Comparison of ENCODE assay signal across 7 mouse cellular contexts in genomic region chr7:80889021-80889511, GRCm38 (mm10). TPM values are rescaled to one million over a fixed set of nuclear protein-coding genes. Genes with fewer than 3 reads are reported as not detected.
DNase-seq lines count a peak whose midpoint lies in the region; ATAC-seq and TF ChIP-seq lines count a peak whose summit lies in the region.

No protein-coding gene starts in this region.

- peak overlapping the region; percentile 76 for H3K27ac ChIP-seq in forebrain, embryonic 16.5 days (ENCODE audit: low read length)
- H3K27ac ChIP-seq in hindbrain, embryonic 13.5 days, result peak overlapping the region; percentile 84
- H3K27ac ChIP-seq in midbrain, embryonic 15.5 days, result peak overlapping the region; percentile 57

- peak; percentile 9 for ATAC-seq in activated CD4-positive, CD25-positive, alpha-beta regulatory T cell, adult 4 months
- peak; percentile 77 for ATAC-seq in forebrain, embryonic 16.5 days
- peak; percentile 67 for ATAC-seq in hindbrain, embryonic 13.5 days (ENCODE audit: low FRiP score)
- ATAC-seq in midbrain, embryonic 15.5 days (replicated peaks), result peak; percentile 49; the same call in 1 of the 2 replicates

- peak overlapping the region; percentile 22; the same call in 1 of the 2 replicates for H3K9ac ChIP-seq in forebrain, embryonic 16.5 days (replicated peaks; ENCODE audit: low read depth, low read length)
- H3K9ac ChIP-seq in hindbrain, embryonic 13.5 days, result peak overlapping the region; percentile 51
- H3K9ac ChIP-seq in midbrain, embryonic 15.5 days, result no peak overlapping the region

- 35% methylated on average over 9 of the region's 9 CpGs for WGBS in forebrain, embryonic 16.5 days
- 40% methylated on average over 9 of the region's 9 CpGs for WGBS in hindbrain, embryonic 13.5 days
- 39% methylated on average over 9 of the region's 9 CpGs for WGBS in midbrain, embryonic 15.5 days

- no peak for TF ChIP-seq CTCF in E14TG2a.4 (conservative IDR thresholded peaks at IDR 0.05; ENCODE audit: low read length)

- H3K9me3 ChIP-seq in E14TG2a.4 (ENCODE audit: low read length), result no peaks in the 10 kb centered on the region
- H3K9me3 ChIP-seq in forebrain, embryonic 16.5 days (ENCODE audit: control insufficient read depth, low read length), result no peaks in the 10 kb centered on the region
- H3K9me3 ChIP-seq in hindbrain, embryonic 13.5 days, result no peaks in the 10 kb centered on the region
- H3K9me3 ChIP-seq in midbrain, embryonic 15.5 days, result no peaks in the 10 kb centered on the region

- peaks cover 36% of the 10 kb centered on the region for H3K36me3 ChIP-seq in E14TG2a.4 (ENCODE audit: insufficient read depth, low read length)
- H3K36me3 ChIP-seq in forebrain, embryonic 16.5 days (ENCODE audit: control insufficient read depth, insufficient read depth), result peaks cover 22% of the 10 kb centered on the region; the same call in 1 of the 2 replicates
- peaks cover 42% of the 10 kb centered on the region for H3K36me3 ChIP-seq in hindbrain, embryonic 13.5 days
- peaks cover 22% of the 10 kb centered on the region for H3K36me3 ChIP-seq in midbrain, embryonic 15.5 days (replicated peaks)

- intact Hi-C loops in left cerebral cortex, postnatal 14 days (cut with DNase I), result loop anchor here (10.0 kb wide), 1 partner anchor 266 kb away; no protein-coding TSS in a partner anchor

- H3K27me3 ChIP-seq in E14TG2a.4 (ENCODE audit: insufficient read depth, low read length), result no peaks in the 10 kb centered on the region
- H3K27me3 ChIP-seq in forebrain, embryonic 16.5 days (replicated peaks; ENCODE audit: control insufficient read depth, insufficient read depth, low read length), result no peaks in the 10 kb centered on the region
- no peaks in the 10 kb centered on the region for H3K27me3 ChIP-seq in hindbrain, embryonic 13.5 days
- H3K27me3 ChIP-seq in midbrain, embryonic 15.5 days (replicated peaks), result no peaks in the 10 kb centered on the region

- DNase-seq in left cerebral cortex, postnatal 14 days (ENCODE audit: low spot score in 2 of 2), result peak; percentile 31 to 57
- peak; percentile 68 for DNase-seq in thymus, postnatal 14 days

- H3K4me2 ChIP-seq in forebrain, embryonic 16.5 days (ENCODE audit: low read length), result no peak overlapping the region
- H3K4me2 ChIP-seq in hindbrain, embryonic 13.5 days, result no peak overlapping the region
- no peak overlapping the region for H3K4me2 ChIP-seq in midbrain, embryonic 15.5 days

- H3K4me3 ChIP-seq in E14TG2a.4 (replicated peaks; ENCODE audit: low read length), result peak overlapping the region; percentile 65
- no peak overlapping the region for H3K4me3 ChIP-seq in forebrain, embryonic 16.5 days (replicated peaks; ENCODE audit: low read length)
- no peak overlapping the region for H3K4me3 ChIP-seq in hindbrain, embryonic 13.5 days
- no peak overlapping the region for H3K4me3 ChIP-seq in midbrain, embryonic 15.5 days

- H3K4me1 ChIP-seq in E14TG2a.4 (replicated peaks; ENCODE audit: low read depth, low read length), result peaks cover 47% of the 10 kb centered on the region
- peaks cover 10% of the 10 kb centered on the region for H3K4me1 ChIP-seq in forebrain, embryonic 16.5 days (replicated peaks; ENCODE audit: control insufficient read depth, insufficient read depth, low read length)
- H3K4me1 ChIP-seq in hindbrain, embryonic 13.5 days (replicated peaks), result peaks cover 13% of the 10 kb centered on the region
- H3K4me1 ChIP-seq in midbrain, embryonic 15.5 days, result peaks cover 8% of the 10 kb centered on the region; the same call in 1 of the 2 replicates

RNA-seq across cellular contexts. Expression of gene Wdr73, which starts 12.0 kb away (rescaled TPM):
- polyA plus RNA-seq in activated CD4-positive, CD25-positive, alpha-beta regulatory T cell, adult 4 months (2017; shearing (Covaris generic)), result 10 to 100 TPM; 22.5 to 27.1 TPM
- 44.4 and 46.3 TPM in 2 replicates for polyA plus RNA-seq in forebrain, embryonic 16.5 days (2015; fragmentation: Nextera tagmentation; extraction: Ambion mirVana)
- polyA plus RNA-seq in hindbrain, embryonic 13.5 days (2015; fragmentation: Nextera tagmentation; extraction: Ambion mirVana), result 36.5 and 41.5 TPM in 2 replicates
- 10 to 100 TPM; 26.8 to 28.3 TPM for total RNA-seq in left cerebral cortex, postnatal 14 days (2021)
- 38.5 and 40.3 TPM in 2 replicates for polyA plus RNA-seq in midbrain, embryonic 15.5 days (2015; fragmentation: Nextera tagmentation; extraction: Ambion mirVana)

RNA-seq across cellular contexts. Expression of gene Nmb, which starts 15.8 kb away (rescaled TPM):
- polyA plus RNA-seq in activated CD4-positive, CD25-positive, alpha-beta regulatory T cell, adult 4 months (2017; shearing (Covaris generic)), result 10 to 100 TPM; 58.7 to 67.5 TPM
- polyA plus RNA-seq in forebrain, embryonic 16.5 days (2015; fragmentation: Nextera tagmentation; extraction: Ambion mirVana), result 5.0 and 5.7 TPM in 2 replicates
- 7.4 and 8.0 TPM in 2 replicates for polyA plus RNA-seq in hindbrain, embryonic 13.5 days (2015; fragmentation: Nextera tagmentation; extraction: Ambion mirVana)
- 1 to 10 TPM; 5.4 to 5.5 TPM for total RNA-seq in left cerebral cortex, postnatal 14 days (2021)
- 5.2 and 7.2 TPM in 2 replicates for polyA plus RNA-seq in midbrain, embryonic 15.5 days (2015; fragmentation: Nextera tagmentation; extraction: Ambion mirVana)

RNA-seq across cellular contexts. Expression of gene Zscan2, which starts 28.3 kb away (rescaled TPM):
- polyA plus RNA-seq in activated CD4-positive, CD25-positive, alpha-beta regulatory T cell, adult 4 months (2017; shearing (Covaris generic)), result 1 to 10 TPM; 3.0 to 3.3 TPM
- polyA plus RNA-seq in forebrain, embryonic 16.5 days (2015; fragmentation: Nextera tagmentation; extraction: Ambion mirVana), result 5.7 and 5.9 TPM in 2 replicates
- polyA plus RNA-seq in hindbrain, embryonic 13.5 days (2015; fragmentation: Nextera tagmentation; extraction: Ambion mirVana), result 5.3 and 5.8 TPM in 2 replicates
- 10 to 100 TPM; 10.3 to 10.8 TPM for total RNA-seq in left cerebral cortex, postnatal 14 days (2021)
- polyA plus RNA-seq in midbrain, embryonic 15.5 days (2015; fragmentation: Nextera tagmentation; extraction: Ambion mirVana), result 4.8 and 4.9 TPM in 2 replicates

RNA-seq across cellular contexts. Expression of gene Sec11a, which starts 58.5 kb away (rescaled TPM):
- 100 to 1,000 TPM; 243 to 262 TPM for polyA plus RNA-seq in activated CD4-positive, CD25-positive, alpha-beta regulatory T cell, adult 4 months (2017; shearing (Covaris generic))
- polyA plus RNA-seq in forebrain, embryonic 16.5 days (2015; fragmentation: Nextera tagmentation; extraction: Ambion mirVana), result 146 and 153 TPM in 2 replicates
- 174 and 177 TPM in 2 replicates for polyA plus RNA-seq in hindbrain, embryonic 13.5 days (2015; fragmentation: Nextera tagmentation; extraction: Ambion mirVana)
- 10 to 100 TPM; 54.9 to 62.4 TPM for total RNA-seq in left cerebral cortex, postnatal 14 days (2021)
- polyA plus RNA-seq in midbrain, embryonic 15.5 days (2015; fragmentation: Nextera tagmentation; extraction: Ambion mirVana), result 147 and 163 TPM in 2 replicates

Comparison
In these comparisons a context has a peak if more than half of its experiments do, and no peak if none do; other contexts are left out.
1. ATAC-seq: peak in every context shown above with its lines; median percentile 77 in forebrain, embryonic 16.5 days; 67 in hindbrain, embryonic 13.5 days; 49 in midbrain, embryonic 15.5 days; 9 in activated CD4-positive, CD25-positive, alpha-beta regulatory T cell, adult 4 months.